ENCODE assay signal across 10 mouse cellular contexts in the genomic region with DNA sequence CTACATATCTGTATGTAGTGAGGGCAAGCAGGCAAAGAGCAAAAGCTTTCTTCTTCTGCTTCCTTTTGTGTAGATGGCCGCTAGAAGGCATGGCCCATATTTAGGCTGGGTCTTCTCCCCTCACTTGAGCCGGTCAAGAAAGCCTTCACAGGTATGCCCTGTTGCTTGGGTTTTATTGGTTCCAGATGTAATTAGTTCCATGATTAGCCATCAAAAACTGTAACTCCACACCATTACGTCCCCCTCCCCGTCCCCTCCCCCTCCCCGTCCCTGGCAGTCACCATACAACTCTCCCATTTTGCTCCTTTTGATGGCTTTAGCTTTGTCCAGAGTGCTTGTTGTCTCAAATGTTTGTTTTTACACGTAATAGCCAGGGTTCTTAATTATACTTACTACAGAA. TPM values are rescaled to one million over a fixed set of nuclear protein-coding genes. Genes with fewer than 3 reads are reported as not detected.
DNase-seq lines count a peak whose midpoint lies in the region; ATAC-seq lines count a peak whose summit lies in the region.
"Had no signal": no experiment of that assay in that cellular context is flagged by ENCODE, and none has a peak within 500 bp of the region (broad histone marks: within the 10 kb centered on the region; RNA-seq: fewer than 3 reads in every experiment).

No protein-coding gene starts in this region.

- no peak overlapping the region for H3K4me3 ChIP-seq in kidney, embryonic 16.5 days (ENCODE audit: low read length)
- H3K4me3 ChIP-seq in embryonic facial prominence, embryonic 12.5 days, result no peak overlapping the region
- H3K4me3 ChIP-seq in limb, embryonic 11.5 days (ENCODE audit: low read depth, low read length), result no peak overlapping the region
- H3K4me3 ChIP-seq: heart, embryonic 12.5 days had no signal

- ATAC-seq in kidney, embryonic 16.5 days (ENCODE audit: low FRiP score, low TSS enrichment), result no peak
- ATAC-seq in embryonic facial prominence, embryonic 12.5 days (ENCODE audit: insufficient number of reproducible peaks, insufficient read depth, low FRiP score, low TSS enrichment), result no peak
- no peak; the same call in 1 of the 2 replicates for ATAC-seq in limb, embryonic 11.5 days (ENCODE audit: insufficient number of reproducible peaks, low FRiP score, low TSS enrichment, low read depth)
- ATAC-seq: CD4-positive, CD25-positive, alpha-beta regulatory T cell, adult 4 months had no signal

- H3K36me3 ChIP-seq in kidney, embryonic 16.5 days (ENCODE audit: insufficient read depth, low read length), result no peaks in the 10 kb centered on the region
- H3K36me3 ChIP-seq in embryonic facial prominence, embryonic 12.5 days, result no peaks in the 10 kb centered on the region
- no peaks in the 10 kb centered on the region for H3K36me3 ChIP-seq in limb, embryonic 11.5 days (ENCODE audit: control insufficient read depth, insufficient read depth, low read length)
- H3K36me3 ChIP-seq: heart, embryonic 12.5 days had no signal

- DNase-seq in kidney, postnatal 25 days, result no peak
- peak; percentile 58 for DNase-seq in embryo, embryonic 10.5 days (ENCODE audit: low spot score)
- peak; percentile 67 for DNase-seq in limb, embryonic 11.5 days (ENCODE audit: low spot score)
- DNase-seq in right cerebral cortex, postnatal 10 days (ENCODE audit: low spot score in 2 of 2), result no peak
- no peak for DNase-seq in cerebellum, adult 18-20 months
- no peak for DNase-seq in gastrocnemius, postnatal 4 days (ENCODE audit: low spot score in 2 of 2)

- WGBS in kidney, embryonic 16.5 days, result 50% methylated on average over 6 of the region's 6 CpGs
- 28% methylated on average over 6 of the region's 6 CpGs for WGBS in embryonic facial prominence, embryonic 12.5 days
- WGBS in limb, embryonic 11.5 days, result 11% methylated on average over 6 of the region's 6 CpGs

- H3K4me1 ChIP-seq in kidney, embryonic 16.5 days (ENCODE audit: insufficient read depth, low read length), result peaks cover 56% of the 10 kb centered on the region
- peaks cover 49% of the 10 kb centered on the region for H3K4me1 ChIP-seq in embryonic facial prominence, embryonic 12.5 days
- peaks cover 50% of the 10 kb centered on the region for H3K4me1 ChIP-seq in limb, embryonic 11.5 days (ENCODE audit: control insufficient read depth, insufficient read depth, low read length)

- H3K27ac ChIP-seq in kidney, embryonic 16.5 days (ENCODE audit: low read length), result peak overlapping the region; percentile 95
- peak overlapping the region; percentile 97 for H3K27ac ChIP-seq in embryonic facial prominence, embryonic 12.5 days
- peak overlapping the region; percentile 95 for H3K27ac ChIP-seq in limb, embryonic 11.5 days (replicated peaks; ENCODE audit: low read depth, low read length)

- H3K9me3 ChIP-seq in kidney, embryonic 16.5 days (ENCODE audit: low read length), result no peaks in the 10 kb centered on the region
- no peaks in the 10 kb centered on the region for H3K9me3 ChIP-seq in embryonic facial prominence, embryonic 12.5 days
- H3K9me3 ChIP-seq in limb, embryonic 11.5 days (ENCODE audit: control insufficient read depth, low read length), result no peaks in the 10 kb centered on the region
- H3K9me3 ChIP-seq: heart, embryonic 12.5 days had no signal

- no peak overlapping the region for H3K9ac ChIP-seq in kidney, embryonic 16.5 days (replicated peaks; ENCODE audit: low read length)
- no peak overlapping the region for H3K9ac ChIP-seq in embryonic facial prominence, embryonic 12.5 days
- H3K9ac ChIP-seq in limb, embryonic 11.5 days (ENCODE audit: low read length), result no peak overlapping the region
- H3K9ac ChIP-seq: heart, embryonic 12.5 days had no signal

- H3K27me3 ChIP-seq in kidney, embryonic 16.5 days (ENCODE audit: insufficient read depth, low read length), result no peaks in the 10 kb centered on the region
- no peaks in the 10 kb centered on the region for H3K27me3 ChIP-seq in embryonic facial prominence, embryonic 12.5 days
- H3K27me3 ChIP-seq in limb, embryonic 11.5 days (ENCODE audit: control insufficient read depth, insufficient read depth, low read length), result no peaks in the 10 kb centered on the region
- H3K27me3 ChIP-seq: heart, embryonic 12.5 days had no signal

- H3K4me2 ChIP-seq in kidney, embryonic 16.5 days (replicated peaks; ENCODE audit: low read depth, low read length), result no peak overlapping the region
- peak overlapping the region; percentile 25; the same call in 1 of the 2 replicates for H3K4me2 ChIP-seq in embryonic facial prominence, embryonic 12.5 days (replicated peaks)
- peak overlapping the region; percentile 10; the same call in 1 of the 2 replicates for H3K4me2 ChIP-seq in limb, embryonic 11.5 days (ENCODE audit: low read depth, severe bottlenecking)
- H3K4me2 ChIP-seq: heart, embryonic 12.5 days had no signal

RNA-seq across cellular contexts. Expression of a gene that starts 14.2 kb away (rescaled TPM):
- polyA plus RNA-seq in kidney, embryonic 16.5 days (2015; fragmentation: Nextera tagmentation; extraction: Ambion mirVana), result 14.2 and 14.6 TPM in 2 replicates
- polyA plus RNA-seq in embryonic facial prominence, embryonic 12.5 days (2016; fragmentation: Nextera tagmentation; extraction: Ambion mirVana), result 14.0 and 15.0 TPM in 2 replicates
- polyA plus RNA-seq in limb, embryonic 11.5 days (2014; fragmentation: Nextera tagmentation; extraction: Ambion mirVana), result 22.5 and 23.8 TPM in 2 replicates
- 1 to 10 TPM; 4.7 to 5.8 TPM for total RNA-seq in gastrocnemius, postnatal 4 days (2021)

RNA-seq across cellular contexts. Expression of a gene that starts 25.7 kb away (rescaled TPM):
- polyA plus RNA-seq in kidney, embryonic 16.5 days (2015; fragmentation: Nextera tagmentation; extraction: Ambion mirVana), result 62.1 and 65.9 TPM in 2 replicates
- 84.0 and 86.6 TPM in 2 replicates for polyA plus RNA-seq in embryonic facial prominence, embryonic 12.5 days (2016; fragmentation: Nextera tagmentation; extraction: Ambion mirVana)
- 99.7 and 103 TPM in 2 replicates for polyA plus RNA-seq in limb, embryonic 11.5 days (2014; fragmentation: Nextera tagmentation; extraction: Ambion mirVana)
- total RNA-seq in gastrocnemius, postnatal 4 days (2021), result 10 to 100 TPM; 66.8 to 74.1 TPM

Comparison
In these comparisons a context has a peak if more than half of its experiments do, and no peak if none do; other contexts are left out.
1. DNase-seq: peak in embryo, embryonic 10.5 days (single experiment) and limb, embryonic 11.5 days (single experiment); none in kidney, postnatal 25 days (0 of 2), right cerebral cortex, postnatal 10 days (0 of 2), cerebellum, adult 18-20 months (0 of 2) and gastrocnemius, postnatal 4 days (0 of 2).
2. Peak in every context shown above with its lines, with median percentiles within 50 percentile points of each other: H3K27ac ChIP-seq.